Mouse (Mus musculus): ENCODE measurements around the gene Gpr4.

Gpr4 gene

GRCm38 (mm10) chr7:19227883-19228792 lies 15.8 kb downstream of the Gpr4 start, which contains the start of gene Opa3:
Gene Opa3, plus strand, starts transcription at chr7:19228334.
- DNase-seq (ENCODE audit: low read depth, low spot score), result peak; percentile 99

GRCm38 (mm10) chr7:19228793-19229148 lies 16.4 kb downstream of the Gpr4 start:
- no peak for DNase-seq (ENCODE audit: low read depth, low spot score)

DNA sequence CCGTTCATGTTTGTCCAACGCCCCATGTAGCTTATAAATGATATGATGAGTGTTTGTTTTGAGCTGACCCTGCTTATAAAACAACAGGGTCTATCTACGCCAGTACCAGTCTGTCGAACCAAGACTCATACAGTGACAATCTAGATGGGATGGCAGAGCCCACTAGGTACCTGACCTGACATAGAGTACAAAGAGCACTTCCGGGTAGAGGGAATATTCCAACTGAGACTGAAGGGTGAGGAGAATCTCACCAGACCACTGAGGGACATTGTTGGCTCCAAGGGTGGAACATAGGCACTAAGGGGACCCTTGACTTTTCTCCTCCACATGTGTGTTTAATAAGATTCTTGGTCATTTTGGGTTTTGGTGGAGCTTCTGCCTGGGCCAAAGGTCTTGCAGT lies 17.1 kb downstream of the Gpr4 start:
- DNase-seq (ENCODE audit: low read depth, low spot score), result no peak

GRCm38 (mm10) chr7:19230041-19230580 lies 17.8 kb downstream of the Gpr4 start:
- no peak for DNase-seq (ENCODE audit: low read depth, low spot score)

GRCm38 (mm10) chr7:19230899-19231298 lies 18.6 kb downstream of the Gpr4 start:
- DNase-seq (ENCODE audit: low read depth, low spot score), result no peak

DNA sequence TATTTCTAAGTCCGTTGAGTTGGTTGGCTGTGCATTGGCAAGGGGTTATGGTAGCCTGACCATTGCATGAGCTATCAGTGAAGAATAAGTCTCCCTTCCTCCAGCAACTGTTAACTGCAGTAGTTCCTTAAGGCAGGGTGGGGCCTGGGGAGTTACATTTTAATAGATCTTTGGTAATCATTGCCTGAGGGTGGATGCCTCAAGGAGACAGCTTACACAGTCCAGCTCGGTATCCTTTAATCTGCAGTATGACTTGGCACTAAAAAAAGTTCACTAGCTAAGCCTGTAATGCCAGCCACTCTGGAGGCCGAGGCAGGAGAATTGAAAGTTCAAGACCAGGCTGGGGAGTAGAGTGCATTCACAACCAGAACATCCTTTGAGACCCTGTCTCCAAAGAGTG lies 19.5 kb downstream of the Gpr4 start:
- no peak for DNase-seq (ENCODE audit: low read depth, low spot score)

- DNase-seq (ENCODE audit: low read depth, low spot score), result no peak
Observed at GRCm38 (mm10) chr7:19234652-19235051, 22.3 kb downstream of the Gpr4 start.

DNA sequence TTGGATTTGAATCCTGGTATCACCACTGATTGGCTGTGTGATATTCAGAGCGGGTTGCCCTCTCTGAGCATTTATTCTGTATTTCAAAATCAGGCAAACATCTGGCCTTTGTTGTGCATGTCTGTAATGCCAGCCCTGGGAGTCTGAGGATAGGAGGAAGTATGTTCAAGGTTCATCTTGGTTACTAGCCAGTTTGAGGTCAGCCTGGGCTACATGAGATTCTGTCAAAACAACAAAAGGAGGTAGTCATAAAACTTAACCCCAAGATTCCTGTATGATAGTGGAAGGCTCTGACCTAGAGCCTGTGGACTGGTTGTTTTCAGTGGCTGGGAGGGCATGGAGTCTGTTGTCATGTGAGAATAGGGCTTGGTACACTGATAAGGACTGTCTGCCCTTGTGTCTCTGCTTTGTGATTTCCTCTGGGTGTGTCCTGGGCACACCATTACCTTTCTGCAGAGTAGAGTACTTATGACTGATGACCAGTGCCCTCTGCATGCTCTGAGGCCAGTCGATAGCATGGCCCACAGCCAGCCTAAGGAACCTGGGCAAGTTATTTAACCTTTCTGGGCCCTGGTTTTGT lies 22.8 kb downstream of the Gpr4 start:
- DNase-seq (ENCODE audit: low read depth, low spot score), result no peak

GRCm38 (mm10) chr7:19236411-19236810 lies 24.1 kb downstream of the Gpr4 start:
- DNase-seq (ENCODE audit: low read depth, low spot score), result no peak

- DNase-seq (ENCODE audit: low read depth, low spot score), result no peak
Observed at GRCm38 (mm10) chr7:19238344-19238743, 26.0 kb downstream of the Gpr4 start.

DNA sequence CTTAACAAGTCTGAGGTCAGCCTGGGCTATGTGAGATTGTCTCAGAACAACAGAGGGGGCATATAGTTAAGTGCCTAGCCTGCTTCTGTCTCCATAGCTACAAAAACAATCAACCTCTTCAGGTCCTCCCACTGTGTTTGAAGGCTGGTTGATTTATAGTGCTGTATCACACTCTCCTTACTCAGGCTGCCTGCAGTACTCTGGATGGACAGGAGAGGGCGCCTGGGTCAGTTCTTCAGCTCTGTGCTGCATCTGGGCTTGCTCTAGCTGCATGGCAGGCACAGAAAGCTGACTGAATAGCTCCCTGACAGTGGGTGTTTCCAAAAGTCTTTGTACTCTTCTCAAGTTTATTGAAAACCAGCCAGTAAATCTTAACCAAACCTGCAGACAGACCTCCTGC lies 27.1 kb downstream of the Gpr4 start:
- DNase-seq (ENCODE audit: low read depth, low spot score), result peak; percentile 92

GRCm38 (mm10) chr7:19239986-19240385 lies 27.6 kb downstream of the Gpr4 start:
- DNase-seq (ENCODE audit: low read depth, low spot score), result no peak

DNA sequence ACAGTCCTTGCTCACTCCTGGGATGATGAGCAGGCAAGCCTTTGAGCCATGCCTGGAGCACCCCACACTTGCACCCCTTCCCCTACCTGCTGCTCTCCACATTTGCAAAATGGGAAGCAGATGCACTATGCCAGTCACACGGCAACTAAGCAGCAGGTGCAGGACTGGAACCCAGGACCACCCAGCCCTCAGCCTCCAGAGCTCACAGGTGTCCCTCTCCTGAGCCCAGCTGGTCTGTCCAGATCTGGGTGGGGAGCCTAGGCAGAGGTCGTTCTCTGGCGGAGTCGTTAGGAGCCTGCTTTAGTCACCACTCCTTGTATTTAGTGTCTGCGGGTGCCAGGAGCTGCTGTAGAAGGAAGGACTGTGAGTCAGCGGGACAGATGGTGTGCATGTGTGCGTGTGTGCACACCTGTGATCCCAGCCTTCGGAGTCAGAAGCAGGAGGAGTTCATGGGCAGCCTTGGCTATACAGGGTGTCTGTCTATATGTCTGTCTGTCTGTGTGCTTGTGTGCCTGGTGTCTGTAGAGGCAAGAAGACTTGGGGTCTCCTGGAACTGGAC lies 28.6 kb downstream of the Gpr4 start:
- DNase-seq (ENCODE audit: low read depth, low spot score), result no peak

- no peak for DNase-seq (ENCODE audit: low read depth, low spot score)
Observed at GRCm38 (mm10) chr7:19242005-19242404, 29.7 kb downstream of the Gpr4 start.

DNA sequence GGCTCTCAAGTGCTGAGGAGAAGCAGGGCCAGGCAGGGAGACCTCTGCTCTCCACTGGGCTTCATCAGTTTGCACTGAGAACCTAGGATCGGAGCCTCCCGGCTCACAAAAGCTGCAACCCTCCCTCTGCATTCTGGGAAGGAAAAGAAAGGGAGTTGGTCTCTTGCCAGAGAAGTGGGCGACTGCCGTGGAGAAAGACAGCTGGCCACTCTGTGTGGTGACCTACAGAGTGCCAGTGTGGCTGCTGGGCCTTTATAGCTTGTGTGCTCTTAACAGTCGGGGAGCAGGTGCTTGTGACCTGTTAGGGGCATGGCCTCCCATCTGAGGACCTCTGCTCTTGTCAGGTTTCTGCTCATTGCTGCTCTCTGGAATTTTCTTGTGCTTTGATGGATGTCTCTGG lies 31.5 kb downstream of the Gpr4 start:
- DNase-seq (ENCODE audit: low read depth, low spot score), result no peak

DNA sequence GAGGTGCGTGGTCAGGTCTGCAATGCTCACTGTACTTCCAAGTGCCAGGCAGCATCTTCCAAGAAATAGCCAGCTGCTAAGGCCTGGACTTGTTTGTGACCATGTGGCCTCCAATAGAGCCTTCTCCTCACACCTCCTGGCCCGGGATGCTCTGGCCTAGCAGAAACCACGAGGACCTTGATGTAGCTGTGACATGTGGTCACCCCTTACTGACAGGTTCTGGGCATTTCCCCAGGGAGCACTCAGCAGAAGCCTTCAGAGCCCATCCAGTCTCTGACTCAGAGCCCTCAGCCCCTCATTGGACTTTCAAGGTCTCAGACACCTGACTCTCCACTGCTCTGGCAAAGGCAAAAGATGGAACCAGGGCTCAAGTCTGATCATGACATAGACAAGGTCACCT lies 32.7 kb downstream of the Gpr4 start:
- DNase-seq (ENCODE audit: low read depth, low spot score), result peak; percentile 44

DNA sequence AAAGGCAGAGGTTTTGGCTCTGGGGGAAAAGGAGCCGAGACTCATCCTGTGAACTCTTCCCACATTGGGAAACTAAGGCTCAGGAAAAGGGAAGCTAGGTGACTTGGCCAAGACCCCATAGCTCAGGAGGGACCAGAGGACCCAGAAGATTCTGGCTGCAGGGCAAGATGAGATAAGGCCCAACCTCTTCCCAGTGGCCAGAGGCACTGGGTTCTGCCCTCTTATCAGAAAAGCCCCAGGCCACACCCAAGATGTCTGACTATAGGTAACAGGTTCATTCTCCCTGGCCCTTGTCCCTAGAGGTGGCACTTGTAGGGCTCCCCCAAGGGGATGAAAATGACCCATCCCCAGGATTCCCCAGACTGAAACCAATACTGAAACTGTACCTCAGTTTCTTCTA lies 34.5 kb downstream of the Gpr4 start:
- DNase-seq (ENCODE audit: low read depth, low spot score), result no peak

DNA sequence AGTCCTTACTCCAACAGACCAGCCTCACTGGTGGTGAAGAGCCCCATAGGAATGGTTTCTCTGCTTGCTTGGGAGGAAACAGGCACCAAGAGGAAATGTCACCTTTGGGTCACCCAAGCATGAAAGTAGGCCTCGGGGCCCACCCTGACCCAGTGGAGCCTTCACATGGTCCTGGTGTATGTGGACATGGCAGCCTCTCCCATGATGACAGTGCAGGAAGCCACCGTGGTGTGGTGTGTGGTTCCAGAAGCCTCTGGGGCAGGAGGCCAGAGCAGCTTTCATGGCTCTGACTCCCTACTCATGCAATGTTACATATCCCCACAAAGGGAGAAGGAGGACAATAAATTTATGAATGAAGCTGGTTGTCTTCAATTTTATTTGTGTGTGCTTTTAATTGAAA lies 35.2 kb downstream of the Gpr4 start:
- DNase-seq (ENCODE audit: low read depth, low spot score), result no peak

- DNase-seq (ENCODE audit: low read depth, low spot score), result no peak
Observed at GRCm38 (mm10) chr7:19252078-19252477, 39.7 kb downstream of the Gpr4 start.

DNA sequence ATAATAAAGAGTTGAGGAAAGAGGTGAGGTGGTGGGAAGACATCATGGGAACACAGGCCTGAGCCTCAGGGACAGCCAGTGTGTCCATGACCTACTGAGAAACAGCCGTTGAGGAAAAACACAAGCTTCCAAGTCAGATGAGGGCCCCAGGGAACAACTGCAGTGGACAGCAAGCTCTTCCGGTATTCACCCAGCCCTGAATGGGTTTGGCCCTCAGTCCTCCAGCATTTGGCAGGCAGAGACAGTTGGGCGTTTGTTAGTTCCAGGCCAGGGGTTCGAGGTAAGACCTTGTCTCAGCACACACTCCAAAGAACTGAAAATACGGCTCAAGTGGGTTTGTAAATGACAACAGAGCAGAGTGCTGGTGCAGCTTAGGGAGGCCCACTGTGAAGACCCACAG lies 41.1 kb downstream of the Gpr4 start:
- DNase-seq (ENCODE audit: low read depth, low spot score), result no peak

- DNase-seq (ENCODE audit: low read depth, low spot score), result no peak
Observed at GRCm38 (mm10) chr7:19255395-19255794, 43.1 kb downstream of the Gpr4 start.

DNA sequence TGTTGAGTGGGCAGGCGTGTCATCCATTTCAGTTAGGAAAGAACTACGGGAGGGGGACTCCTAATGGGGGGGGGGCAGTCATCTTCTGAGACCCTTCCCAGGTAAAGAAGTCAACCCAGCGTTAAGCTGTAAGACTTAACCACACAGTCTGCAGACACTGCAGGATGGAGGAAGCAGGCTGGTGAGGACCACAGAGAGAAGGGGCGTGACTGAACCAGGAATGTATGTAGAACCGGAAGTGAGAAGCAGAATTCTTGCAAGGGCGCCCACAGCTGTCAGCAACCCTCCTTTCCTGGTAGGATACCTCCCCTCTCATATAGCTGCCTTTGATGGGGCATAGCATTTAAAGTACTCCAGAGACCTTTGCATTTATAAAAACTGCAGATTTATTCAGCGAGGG lies 44.2 kb downstream of the Gpr4 start:
- no peak for DNase-seq (ENCODE audit: low read depth, low spot score)

All from 3T3-L1 (cell line).